Mouse (Mus musculus) myocyte (in vitro differentiated cells): ENCODE measurements around the gene Nrm.

Source experiments
- CEBPB ChIP-seq: IDR thresholded peaks from 2 replicates; pipeline ENCODE4 v1.6.1; 2011; ENCODE audit warnings: mild to moderate bottlenecking, moderate library complexity; ENCODE audit not compliant: poor library complexity, insufficient read depth, severe bottlenecking
- E2F4 ChIP-seq: IDR thresholded peaks from one replicate; pipeline ENCODE4 v1.6.1; 2011; ENCODE audit warnings: mild to moderate bottlenecking, control low read depth, moderate library complexity; ENCODE audit not compliant: insufficient read depth
- MYOD1 ChIP-seq, 3 experiments: IDR thresholded peaks; one replicate each; pipeline ENCODE4 v1.6.1; 2011; ENCODE audit warnings: control low read depth in 2 of 3, low read depth in 2 of 3, mild to moderate bottlenecking in 2 of 3, moderate library complexity in 1 of 3; ENCODE audit not compliant: insufficient read length in 2 of 3, control insufficient read depth in 1 of 3
- POLR2A ChIP-seq: IDR thresholded peaks from one replicate; pipeline ENCODE4 v1.6.1; 2011; ENCODE audit warnings: low read depth, mild to moderate bottlenecking, control low read depth, moderate library complexity; ENCODE audit not compliant: insufficient read length
- POLR2AphosphoS2 ChIP-seq: IDR thresholded peaks from one replicate; pipeline ENCODE4 v1.6.1; 2011; ENCODE audit warnings: low read depth, control low read depth; ENCODE audit not compliant: insufficient read length

GRCm38 (mm10) chr17:35896781-35897643, 35.9 kb downstream of the Nrm start, which contains the start of gene 2310061I04Rik:
- TF ChIP-seq POLR2A: peak; percentile 56
- TF ChIP-seq POLR2AphosphoS2: peak; percentile 88
- TF ChIP-seq E2F4: no peak
- no peak for TF ChIP-seq CEBPB
- no peak for TF ChIP-seq MYOD1 (IDR thresholded peaks at IDR 0.05; ENCODE audit: control insufficient read depth in 1 of 3, insufficient read length in 2 of 3, low read depth in 2 of 3)
